Mouse (Mus musculus): ENCODE results near the gene H2-T3. TPM values are rescaled to one million over a fixed set of nuclear protein-coding genes. Genes with fewer than 3 reads are reported as not detected.
"Not testable (repeated sequence)": the region's sequence is repeated elsewhere in the genome, so short reads cannot be mapped to it uniquely, and the experiment has no call there.

H2-T3 gene
- not detected in 2 replicates for total RNA-seq (2015; ENCODE audit: low replicate concordance)
- not detected in 2 replicates for total RNA-seq (2017; ENCODE audit: low replicate concordance)

GRCm38 (mm10) chr17:36190169-36190507, at the start of gene H2-T3:
TSS of gene H2-T3 (minus strand) at chr17:36190287.
- ATAC-seq (replicated peaks; ENCODE audit: low FRiP score, poor library complexity, severe bottlenecking), result no peak

DNA sequence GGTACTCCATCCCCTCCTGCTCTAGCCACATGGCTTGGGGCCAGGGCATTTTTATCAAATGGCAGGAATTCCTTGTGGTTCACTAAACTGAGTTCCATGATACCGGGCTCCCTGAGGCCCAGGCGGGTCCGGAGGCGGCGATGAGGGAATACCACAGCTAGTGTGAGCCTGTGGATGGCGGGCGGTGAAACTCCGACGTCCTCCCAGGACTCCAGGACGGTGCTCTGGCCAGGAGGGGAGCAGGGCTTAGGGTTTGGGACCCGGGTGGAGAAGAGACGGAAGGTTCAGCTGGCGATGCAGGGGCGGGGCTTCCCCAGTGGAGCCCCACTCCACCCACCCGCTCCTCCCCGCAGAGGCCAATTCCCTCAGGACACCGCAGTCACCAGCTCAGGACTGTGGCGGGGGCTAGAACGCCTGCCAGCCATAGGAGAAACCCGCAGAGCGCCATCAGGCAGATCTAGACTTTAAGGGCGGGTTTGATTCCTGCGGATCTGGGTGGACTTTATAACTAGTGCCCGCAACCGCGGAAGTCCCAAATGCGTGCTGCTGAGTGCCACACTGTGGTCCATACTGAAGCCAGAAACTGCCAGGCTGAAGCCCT, 47.3 kb upstream of the H2-T3 start:
- no peak for ATAC-seq (replicated peaks; ENCODE audit: low FRiP score, poor library complexity, severe bottlenecking)

DNA sequence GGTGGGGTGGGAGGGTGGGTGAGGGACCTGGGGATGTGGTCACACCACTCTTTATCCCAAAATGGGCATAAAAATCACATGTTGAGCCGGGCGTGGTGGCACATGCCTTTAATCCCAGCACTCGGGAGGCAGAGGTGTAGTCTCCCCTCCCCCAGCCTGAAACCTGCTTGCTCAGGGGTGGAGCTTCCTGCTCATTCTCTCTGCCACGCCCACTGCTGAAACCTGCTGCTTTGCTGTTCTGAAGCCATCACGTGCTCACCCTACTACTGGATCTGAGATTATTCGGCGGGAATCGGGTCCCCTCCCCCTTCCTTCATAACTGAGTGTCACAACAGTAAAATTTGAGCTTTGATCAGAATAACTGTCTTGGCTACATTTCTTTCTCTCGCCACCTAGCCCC, 45.2 kb upstream of the H2-T3 start:
- ATAC-seq (replicated peaks; ENCODE audit: low FRiP score, poor library complexity, severe bottlenecking), result not testable (repeated sequence)

GRCm38 (mm10) chr17:36233572-36233971, 43.5 kb upstream of the H2-T3 start:
- no peak for ATAC-seq (replicated peaks; ENCODE audit: low FRiP score, poor library complexity, severe bottlenecking)

GRCm38 (mm10) chr17:36231318-36231717, 41.2 kb upstream of the H2-T3 start:
- ATAC-seq (replicated peaks; ENCODE audit: low FRiP score, poor library complexity, severe bottlenecking), result no peak

DNA sequence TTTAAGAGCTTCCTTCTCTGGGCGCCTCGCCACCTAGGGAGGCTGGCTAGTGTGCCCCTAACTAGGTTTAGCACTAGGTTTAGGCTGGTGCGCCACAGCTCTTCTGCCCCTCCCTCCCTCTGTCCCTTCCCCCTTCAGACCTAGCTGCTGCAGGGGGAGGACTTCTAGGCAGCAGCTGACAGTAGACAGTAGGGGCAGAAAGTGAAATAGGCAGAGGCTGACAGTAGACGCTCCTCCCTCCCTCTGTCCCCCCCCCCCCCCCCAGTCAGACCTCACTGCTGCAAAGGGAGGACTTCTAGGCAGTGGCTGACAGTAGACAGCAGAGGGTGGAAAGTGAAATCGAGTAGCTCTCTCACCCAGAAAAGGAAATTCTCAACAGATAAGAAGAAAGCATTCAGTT, 39.0 kb upstream of the H2-T3 start:
- ATAC-seq (replicated peaks; ENCODE audit: low FRiP score, poor library complexity, severe bottlenecking), result no peak

- ATAC-seq (replicated peaks; ENCODE audit: low FRiP score, poor library complexity, severe bottlenecking), result no peak
Observed at GRCm38 (mm10) chr17:36226921-36227320, 36.8 kb upstream of the H2-T3 start.

GRCm38 (mm10) chr17:36225231-36225824, 35.2 kb upstream of the H2-T3 start:
- ATAC-seq (replicated peaks; ENCODE audit: low FRiP score, poor library complexity, severe bottlenecking), result no peak

DNA sequence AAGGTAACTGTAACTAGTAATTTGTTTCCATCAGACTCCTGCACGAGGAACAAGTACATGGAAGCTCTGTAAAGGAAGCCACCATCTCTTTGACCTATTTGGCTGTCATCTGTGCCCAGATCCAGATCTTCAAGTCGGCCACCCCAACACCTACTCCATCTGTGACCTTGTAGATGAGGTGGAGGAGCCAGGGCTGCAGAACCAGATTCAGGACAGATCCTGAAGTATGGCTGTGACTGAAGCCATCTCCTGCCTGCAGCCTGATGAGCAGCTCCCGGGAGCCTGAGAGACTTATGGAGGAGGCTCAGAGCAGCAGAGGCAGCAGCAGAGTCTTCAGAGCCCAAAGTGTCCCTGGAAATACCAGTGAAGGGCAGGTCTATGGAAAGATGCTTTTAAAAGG, 34.4 kb upstream of the H2-T3 start:
- ATAC-seq (replicated peaks; ENCODE audit: low FRiP score, poor library complexity, severe bottlenecking), result no peak

DNA sequence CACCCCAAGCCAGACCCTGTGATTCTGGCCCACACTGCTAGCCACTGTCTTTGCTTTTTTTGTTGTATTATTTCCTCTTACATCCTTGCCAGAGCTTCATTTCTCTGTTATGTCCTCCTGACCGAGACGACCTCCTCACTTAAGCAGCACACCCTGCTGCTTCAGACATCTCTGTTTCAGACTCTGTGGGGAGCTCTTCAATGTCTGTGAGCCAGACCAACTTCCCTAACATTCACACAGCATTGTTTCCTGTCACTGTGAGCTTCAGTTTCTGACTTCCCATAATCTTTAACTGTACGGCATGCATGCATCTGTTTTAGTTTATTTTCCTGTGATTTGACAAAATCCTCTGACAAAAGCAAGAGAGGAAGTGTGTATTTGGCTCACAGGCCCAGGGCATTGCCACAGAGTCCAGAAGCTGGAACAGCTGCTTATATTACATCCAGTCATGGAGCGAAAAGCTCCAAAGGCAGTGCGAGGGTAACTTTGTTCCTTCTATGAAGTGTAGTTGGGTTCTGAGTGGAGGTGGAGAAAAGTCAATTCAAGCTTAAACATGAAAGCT, 28.6 kb upstream of the H2-T3 start:
- no peak for ATAC-seq (replicated peaks; ENCODE audit: low FRiP score, poor library complexity, severe bottlenecking)

DNA sequence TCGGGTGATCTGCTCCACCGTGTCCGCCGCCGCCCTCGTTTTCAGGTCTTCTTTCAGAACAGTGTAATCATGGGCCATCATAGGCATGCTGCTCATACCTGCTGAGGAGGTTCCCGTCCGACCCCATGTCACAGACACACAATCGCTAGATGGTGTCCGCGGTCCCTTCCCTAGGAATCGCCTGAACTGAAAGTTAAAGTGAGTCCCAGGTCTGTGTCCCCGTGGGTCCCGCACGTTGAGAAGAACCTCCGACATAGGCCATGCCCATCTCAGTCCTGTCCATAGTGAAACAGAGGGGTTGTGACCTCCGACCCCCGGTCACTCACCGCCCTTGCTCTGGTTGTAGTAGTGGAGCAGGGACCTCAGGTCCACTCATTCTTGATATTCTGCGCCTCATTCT, 25.5 kb upstream of the H2-T3 start:
- ATAC-seq (replicated peaks; ENCODE audit: low FRiP score, poor library complexity, severe bottlenecking), result no peak

- ATAC-seq (replicated peaks; ENCODE audit: low FRiP score, poor library complexity, severe bottlenecking), result no peak
Observed at GRCm38 (mm10) chr17:36206846-36207245, 16.8 kb upstream of the H2-T3 start.

- ATAC-seq (replicated peaks; ENCODE audit: low FRiP score, poor library complexity, severe bottlenecking), result no peak
Observed at GRCm38 (mm10) chr17:36205862-36206261, 15.8 kb upstream of the H2-T3 start.

GRCm38 (mm10) chr17:36205456-36205855, 15.4 kb upstream of the H2-T3 start:
- no peak for ATAC-seq (replicated peaks; ENCODE audit: low FRiP score, poor library complexity, severe bottlenecking)

DNA sequence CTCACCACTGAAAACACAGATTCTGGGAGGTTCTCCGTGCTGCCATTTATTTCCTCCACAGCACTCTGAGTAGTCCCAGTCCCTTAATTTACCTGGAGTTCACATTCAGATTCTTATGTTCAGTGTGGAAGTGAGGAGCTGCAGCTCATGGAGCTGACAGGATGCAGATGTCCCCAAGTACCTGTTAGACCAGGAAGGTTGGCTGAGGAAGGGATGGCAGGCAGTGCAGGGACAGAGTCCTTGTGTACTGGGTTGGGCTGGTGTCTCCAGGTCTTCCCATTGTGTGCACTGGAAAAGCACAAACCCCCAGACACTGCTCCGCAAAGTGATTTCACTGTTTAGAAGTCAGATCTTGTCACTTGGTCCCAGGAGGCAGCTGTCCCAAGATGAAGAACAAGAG, 11.8 kb upstream of the H2-T3 start:
- ATAC-seq (replicated peaks; ENCODE audit: low FRiP score, poor library complexity, severe bottlenecking), result no peak

GRCm38 (mm10) chr17:36198317-36198716, 8.2 kb upstream of the H2-T3 start:
- no peak for ATAC-seq (replicated peaks; ENCODE audit: low FRiP score, poor library complexity, severe bottlenecking)

DNA sequence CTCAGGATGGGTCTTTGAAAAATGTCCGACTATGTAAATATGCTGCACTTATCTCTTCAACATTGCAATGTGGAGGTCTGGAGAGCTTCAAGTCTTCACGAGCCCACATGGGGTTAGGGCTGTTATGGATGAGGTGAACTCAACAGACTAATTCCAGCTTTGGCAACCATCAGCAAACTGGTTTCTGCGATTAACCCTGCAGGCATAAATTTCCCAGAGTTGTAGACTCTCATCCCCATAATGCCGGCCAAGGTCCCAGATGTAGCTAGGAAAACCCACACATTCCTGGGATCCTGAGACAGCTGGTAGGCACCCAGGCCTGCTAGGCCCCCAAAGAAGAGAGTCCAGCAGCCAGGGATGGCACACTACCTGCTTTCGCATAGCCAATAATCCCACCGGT, 4.4 kb upstream of the H2-T3 start:
- ATAC-seq (replicated peaks; ENCODE audit: low FRiP score, poor library complexity, severe bottlenecking), result no peak

DNA sequence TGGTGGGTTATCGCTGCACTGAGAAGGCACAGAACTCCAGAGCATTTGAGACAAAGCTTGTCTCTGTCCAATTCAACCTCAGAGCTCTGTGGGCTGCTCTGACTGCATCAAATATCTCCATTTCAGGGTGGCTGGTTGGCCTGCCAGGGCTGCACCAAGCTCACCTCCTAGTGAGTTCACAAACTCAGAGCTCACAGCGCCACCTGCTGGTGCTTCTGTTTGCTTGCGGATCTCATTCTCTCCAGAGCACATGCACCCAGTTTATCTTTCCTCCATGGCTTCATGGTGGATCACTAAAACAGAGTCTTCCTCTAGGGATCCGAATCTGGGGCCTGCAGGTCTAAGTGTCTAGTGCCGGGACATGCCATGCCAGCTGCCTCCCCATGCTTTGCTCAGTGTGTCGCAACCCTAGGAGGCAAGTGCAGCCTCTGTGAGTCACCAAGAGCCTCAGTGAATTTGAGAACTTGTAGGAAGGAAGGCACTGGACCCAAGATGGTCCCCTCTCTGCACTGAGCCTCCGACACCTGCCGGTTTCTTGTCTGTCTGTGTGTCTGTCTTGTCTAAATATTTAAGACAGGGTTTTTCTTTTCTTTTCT, 3.6 kb upstream of the H2-T3 start:
- ATAC-seq (replicated peaks; ENCODE audit: low FRiP score, poor library complexity, severe bottlenecking), result peak; percentile 64; the same call in 1 of the 2 replicates

DNA sequence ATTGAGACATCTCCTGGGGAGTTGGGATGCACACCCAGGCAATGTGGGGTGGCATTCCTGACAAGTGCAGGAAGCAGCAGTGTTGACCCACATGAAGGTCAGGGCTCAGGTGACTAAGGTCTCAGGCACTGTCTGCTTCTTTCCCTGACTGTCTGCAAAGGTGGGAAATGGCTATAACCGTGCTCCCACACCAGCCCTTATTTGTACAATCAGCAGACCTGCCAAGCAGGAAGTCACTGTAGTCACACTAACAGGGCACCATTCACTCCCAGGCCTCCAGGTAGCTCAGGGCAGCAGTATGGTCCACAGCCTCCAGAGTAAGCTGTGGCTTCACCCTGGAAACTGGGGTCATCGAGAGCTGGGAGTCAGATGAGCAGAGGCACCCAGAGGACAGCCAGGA, 2.3 kb upstream of the H2-T3 start:
- ATAC-seq (replicated peaks; ENCODE audit: low FRiP score, poor library complexity, severe bottlenecking), result no peak

GRCm38 (mm10) chr17:36189491-36190168, 457 bp downstream of the H2-T3 start:
- ATAC-seq (replicated peaks; ENCODE audit: low FRiP score, poor library complexity, severe bottlenecking), result no peak

DNA sequence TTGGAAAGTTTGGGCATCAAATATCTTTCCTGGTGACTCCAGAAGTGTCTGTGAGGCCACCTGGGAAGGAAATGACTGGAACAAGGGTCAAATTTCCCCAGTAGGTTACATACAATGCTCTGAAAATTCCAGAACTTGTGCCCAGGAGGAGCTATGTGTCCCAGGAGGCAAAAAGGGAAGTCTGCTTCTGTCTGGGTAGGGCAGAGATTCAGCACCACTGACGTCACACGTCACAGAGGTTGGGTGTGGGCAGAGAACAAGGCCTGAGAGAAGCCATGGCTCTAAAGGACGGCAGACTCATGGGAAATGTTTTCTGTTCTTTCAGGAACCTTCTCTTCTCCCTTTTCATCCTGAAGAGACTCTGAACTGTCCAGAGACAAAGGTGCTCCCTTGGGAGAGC, 2.5 kb downstream of the H2-T3 start:
- no peak for ATAC-seq (replicated peaks; ENCODE audit: low FRiP score, poor library complexity, severe bottlenecking)
